Mouse (Mus musculus): Measurements from ENCODE around the gene Prkci. TPM values are rescaled to one million over a fixed set of nuclear protein-coding genes. Genes with fewer than 3 reads are reported as not detected.

Prkci gene
- polyA plus RNA-seq, 1 experiment from 2014 or later = 40.3 TPM

DNA sequence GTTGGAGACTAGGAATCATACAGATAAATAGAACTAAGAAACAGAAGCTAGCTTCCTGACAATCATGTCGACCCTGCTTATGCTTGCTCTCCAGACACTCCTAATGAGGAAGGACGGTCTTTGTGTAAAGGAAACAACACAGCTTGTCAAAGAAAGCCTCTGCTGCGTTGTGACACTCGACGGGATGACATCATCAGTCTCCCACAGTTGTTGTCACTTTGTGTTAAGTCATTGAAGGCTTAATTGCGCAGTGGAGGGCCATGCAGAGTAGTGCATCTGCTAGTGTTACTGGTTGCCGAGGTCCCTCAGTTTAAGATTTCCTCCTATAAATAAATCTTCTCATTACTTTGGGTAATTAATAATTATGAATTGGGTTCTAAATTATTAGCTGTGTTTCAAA lies 54.8 kb downstream of the Prkci start:
- no peak overlapping the region for H3K9ac ChIP-seq (ENCODE audit: low read length)
- H3K9me3 ChIP-seq (replicated peaks; ENCODE audit: control insufficient read depth, low read length) = no peaks in the 10 kb centered on the region
- 77% methylated on average over 7 of the region's 7 CpGs for WGBS
- H3K27ac ChIP-seq (ENCODE audit: low read length) = no peak overlapping the region
- H3K27me3 ChIP-seq (ENCODE audit: control insufficient read depth, insufficient read depth, low read length) = no peaks in the 10 kb centered on the region
- no peak overlapping the region for H3K4me3 ChIP-seq (replicated peaks; ENCODE audit: low read length)
- H3K4me2 ChIP-seq (ENCODE audit: low read depth, low read length) = no peak overlapping the region
- ATAC-seq (ENCODE audit: insufficient read depth, low FRiP score) = no peak
- H3K4me1 ChIP-seq (ENCODE audit: control insufficient read depth, insufficient read depth, low read length) = no peaks in the 10 kb centered on the region
- H3K36me3 ChIP-seq (ENCODE audit: control insufficient read depth, insufficient read depth, low read length) = peaks cover 3% of the 10 kb centered on the region; the same call in 1 of the 2 replicates

DNA sequence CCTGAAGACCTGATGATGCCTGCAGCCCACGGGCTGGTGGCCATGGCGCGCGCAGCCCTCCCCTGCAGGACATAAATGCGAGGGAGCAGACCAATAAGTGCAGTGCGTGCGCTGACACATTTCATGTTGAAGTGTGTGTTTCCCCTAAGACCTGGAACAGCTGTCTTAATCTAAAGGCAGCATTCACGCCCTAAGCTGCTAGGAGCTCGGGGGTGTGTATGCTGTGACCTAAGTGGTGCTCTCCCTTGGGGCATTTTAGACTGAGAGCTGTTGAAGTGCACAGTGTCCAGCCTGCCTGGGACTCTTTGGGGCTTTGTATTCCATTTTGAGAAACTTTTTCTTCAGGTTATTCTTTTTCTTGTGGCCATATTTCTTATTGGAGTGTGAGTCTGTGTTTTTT lies 56.2 kb downstream of the Prkci start:
- no peaks in the 10 kb centered on the region for H3K27me3 ChIP-seq (ENCODE audit: control insufficient read depth, insufficient read depth, low read length)
- peaks cover 3% of the 10 kb centered on the region; the same call in 1 of the 2 replicates for H3K36me3 ChIP-seq (ENCODE audit: control insufficient read depth, insufficient read depth, low read length)
- H3K4me2 ChIP-seq (ENCODE audit: low read depth, low read length) = no peak overlapping the region
- WGBS = 83% methylated on average over 9 of the region's 9 CpGs
- ATAC-seq (ENCODE audit: insufficient read depth, low FRiP score) = no peak
- H3K27ac ChIP-seq (ENCODE audit: low read length) = no peak overlapping the region
- no peaks in the 10 kb centered on the region for H3K9me3 ChIP-seq (replicated peaks; ENCODE audit: control insufficient read depth, low read length)
- no peaks in the 10 kb centered on the region for H3K4me1 ChIP-seq (ENCODE audit: control insufficient read depth, insufficient read depth, low read length)
- H3K4me3 ChIP-seq (replicated peaks; ENCODE audit: low read length) = no peak overlapping the region
- H3K9ac ChIP-seq (ENCODE audit: low read length) = no peak overlapping the region

DNA sequence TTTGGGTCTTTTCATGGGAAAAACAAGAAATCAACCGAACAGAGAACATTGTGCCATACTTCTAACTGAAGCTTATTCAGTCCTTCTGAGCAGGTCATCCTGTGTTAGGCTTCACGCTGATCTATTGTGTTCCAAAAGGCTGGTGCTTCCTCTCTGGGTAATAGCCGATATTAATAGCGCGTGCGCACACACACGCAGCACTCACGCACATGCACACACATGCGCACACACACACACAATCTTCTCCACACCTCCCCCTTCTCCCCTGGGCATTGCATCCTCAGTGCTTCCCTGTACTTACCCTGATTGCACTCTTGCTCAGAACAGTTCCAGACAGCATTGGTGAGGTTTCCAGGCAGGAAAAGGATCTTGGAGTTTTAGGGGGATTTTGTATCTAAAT lies 57.6 kb downstream of the Prkci start:
- no peak overlapping the region for H3K27ac ChIP-seq (ENCODE audit: low read length)
- no peak overlapping the region for H3K9ac ChIP-seq (ENCODE audit: low read length)
- peaks cover 3% of the 10 kb centered on the region; the same call in 1 of the 2 replicates for H3K36me3 ChIP-seq (ENCODE audit: control insufficient read depth, insufficient read depth, low read length)
- H3K4me2 ChIP-seq (ENCODE audit: low read depth, low read length) = no peak overlapping the region
- no peaks in the 10 kb centered on the region for H3K27me3 ChIP-seq (ENCODE audit: control insufficient read depth, insufficient read depth, low read length)
- H3K4me1 ChIP-seq (ENCODE audit: control insufficient read depth, insufficient read depth, low read length) = no peaks in the 10 kb centered on the region
- no peak for ATAC-seq (ENCODE audit: insufficient read depth, low FRiP score)
- no peaks in the 10 kb centered on the region for H3K9me3 ChIP-seq (replicated peaks; ENCODE audit: control insufficient read depth, low read length)
- 86% methylated on average over 9 of the region's 9 CpGs for WGBS
- no peak overlapping the region for H3K4me3 ChIP-seq (replicated peaks; ENCODE audit: low read length)

DNA sequence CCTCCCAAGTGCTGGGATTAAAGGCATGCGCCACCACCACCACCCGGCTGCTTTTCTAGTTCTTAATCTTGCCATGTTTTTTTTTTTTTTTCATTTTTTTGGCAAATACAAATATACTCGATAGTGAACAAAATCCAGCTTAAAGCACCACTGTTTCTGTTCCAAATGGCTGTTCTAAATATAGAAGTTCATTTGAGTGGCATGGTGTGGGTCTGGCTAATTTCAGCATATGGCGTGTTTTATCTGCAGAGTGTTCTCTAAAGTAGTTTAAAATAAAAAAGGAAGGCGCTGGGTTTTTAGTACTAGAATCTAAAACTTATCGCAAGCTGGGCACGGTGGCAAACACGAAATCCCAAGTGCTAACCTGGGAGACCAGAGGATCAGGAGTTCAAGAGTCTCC lies 59.3 kb downstream of the Prkci start:
- no peak for ATAC-seq (ENCODE audit: insufficient read depth, low FRiP score)
- 76% methylated on average over 8 of the region's 8 CpGs for WGBS
- Histone ChIP-seq H3K4me2 (ENCODE audit: low read depth, low read length) (no peak overlapping the region), H3K4me1 (ENCODE audit: control insufficient read depth, insufficient read depth, low read length) (no peaks in the 10 kb centered on the region), H3K27ac (ENCODE audit: low read length) (peak overlapping the region; percentile 24; the same call in 1 of the 2 replicates), H3K36me3 (ENCODE audit: control insufficient read depth, insufficient read depth, low read length) (0 out of 2 replicates have a peak, but pooled peaks cover 3% of the 10 kb centered on the region), H3K27me3 (ENCODE audit: control insufficient read depth, insufficient read depth, low read length) (no peaks in the 10 kb centered on the region), H3K4me3 (replicated peaks; ENCODE audit: low read length) (no peak overlapping the region), H3K9ac (ENCODE audit: low read length) (no peak overlapping the region), H3K9me3 (replicated peaks; ENCODE audit: control insufficient read depth, low read length) (no peaks in the 10 kb centered on the region)

DNA sequence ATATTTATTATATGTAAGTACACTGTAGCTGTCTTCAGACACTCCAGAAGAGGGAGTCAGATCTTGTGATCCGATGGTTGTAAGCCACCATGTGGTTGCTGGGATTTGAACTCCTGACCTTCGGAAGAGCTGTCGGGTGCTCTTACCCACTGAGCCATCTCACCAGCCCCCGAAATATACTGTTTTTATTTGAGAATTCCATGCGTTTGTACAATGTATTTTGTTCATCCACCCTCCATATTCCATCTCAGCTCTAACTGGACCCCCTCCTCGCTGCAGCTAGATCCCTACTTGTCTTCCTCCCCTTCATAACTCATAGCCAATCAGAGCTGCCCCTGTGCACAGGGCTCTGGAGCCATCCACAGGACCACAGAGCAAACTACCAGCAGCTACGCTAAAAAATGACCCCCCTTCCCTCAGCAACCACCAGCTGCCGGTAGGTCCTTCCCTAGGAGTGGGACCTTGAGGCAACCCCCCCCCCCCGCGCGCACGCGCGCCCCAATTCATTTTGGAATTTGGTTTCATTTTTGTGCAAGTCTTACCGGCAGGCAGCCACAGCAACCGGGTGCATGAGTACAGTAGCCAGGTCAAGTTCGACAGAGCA lies 60.6 kb downstream of the Prkci start:
- ATAC-seq (ENCODE audit: insufficient read depth, low FRiP score) = peak; percentile 61; the same call in 1 of the 2 replicates
- 0 out of 2 replicates have a peak, but pooled peaks cover under 1% of the 10 kb centered on the region for H3K36me3 ChIP-seq (ENCODE audit: control insufficient read depth, insufficient read depth, low read length)
- peak overlapping the region; percentile 86; the same call in 1 of the 2 replicates for H3K27ac ChIP-seq (ENCODE audit: low read length)
- no peaks in the 10 kb centered on the region for H3K9me3 ChIP-seq (replicated peaks; ENCODE audit: control insufficient read depth, low read length)
- H3K9ac ChIP-seq (ENCODE audit: low read length) = peak overlapping the region; percentile 62
- H3K4me2 ChIP-seq (ENCODE audit: low read depth, low read length) = peak overlapping the region; percentile 75
- H3K4me1 ChIP-seq (ENCODE audit: control insufficient read depth, insufficient read depth, low read length) = no peaks in the 10 kb centered on the region
- 18% methylated on average over 17 of the region's 17 CpGs for WGBS
- H3K27me3 ChIP-seq (ENCODE audit: control insufficient read depth, insufficient read depth, low read length) = no peaks in the 10 kb centered on the region
- H3K4me3 ChIP-seq (replicated peaks; ENCODE audit: low read length) = peak overlapping the region; percentile 56

DNA sequence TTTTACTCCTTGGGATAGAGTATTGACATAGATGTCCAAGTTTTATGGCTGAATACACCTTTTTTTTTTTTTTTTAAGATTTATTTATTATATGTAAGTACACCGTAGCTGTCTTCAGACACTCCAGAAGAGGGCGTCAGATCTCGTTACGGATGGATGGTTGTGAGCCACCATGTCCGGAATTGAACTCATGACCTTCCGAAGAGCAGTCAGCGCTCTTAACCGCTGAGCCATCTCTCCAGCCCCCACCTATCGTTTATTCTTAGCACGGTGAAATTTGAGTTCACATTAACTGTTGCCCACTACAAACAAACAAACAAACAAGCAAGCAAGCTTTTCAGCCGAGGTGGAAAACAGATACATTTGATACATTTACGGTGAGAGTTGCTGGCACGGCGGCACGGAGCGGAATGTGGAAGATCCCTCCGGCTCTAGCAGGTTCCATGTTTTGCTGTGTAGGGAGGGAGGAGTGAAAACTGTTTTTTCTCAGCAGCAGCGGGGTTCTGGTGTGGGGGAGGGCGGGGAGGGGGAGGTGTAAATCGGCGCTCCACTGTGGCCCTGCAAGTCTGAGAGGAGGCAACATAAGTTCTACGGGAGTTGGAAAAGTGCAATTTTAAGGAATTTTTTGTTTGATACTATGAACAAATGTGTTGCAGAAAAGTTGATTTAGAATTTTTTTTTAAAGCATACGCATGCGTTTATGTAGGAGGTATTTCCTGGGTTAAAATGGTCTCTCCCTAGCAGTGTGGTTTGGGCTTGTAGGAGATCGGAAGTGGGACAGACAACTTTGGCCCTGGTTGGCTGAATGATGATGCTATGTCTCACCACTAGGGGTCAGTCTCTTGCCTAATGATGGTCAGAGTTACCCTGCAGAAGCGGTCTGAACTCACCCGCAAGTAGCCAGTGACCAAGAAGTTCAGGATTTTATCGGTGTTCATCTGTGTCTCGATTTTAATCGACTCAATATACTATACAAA lies 61.4 kb downstream of the Prkci start:
- Histone ChIP-seq H3K9me3 (replicated peaks; ENCODE audit: control insufficient read depth, low read length) (no peaks in the 10 kb centered on the region), H3K4me3 (replicated peaks; ENCODE audit: low read length) (peak overlapping the region; percentile 56), H3K4me1 (ENCODE audit: control insufficient read depth, insufficient read depth, low read length) (no peaks in the 10 kb centered on the region), H3K27me3 (ENCODE audit: control insufficient read depth, insufficient read depth, low read length) (no peaks in the 10 kb centered on the region), H3K4me2 (ENCODE audit: low read depth, low read length) (peak overlapping the region; percentile 75), H3K27ac (ENCODE audit: low read length) (peak overlapping the region; percentile 86), H3K36me3 (ENCODE audit: control insufficient read depth, insufficient read depth, low read length) (no peaks in the 10 kb centered on the region), H3K9ac (ENCODE audit: low read length) (peak overlapping the region; percentile 62)
- ATAC-seq (ENCODE audit: insufficient read depth, low FRiP score) = peak; percentile 86
- WGBS = 1% methylated on average over 30 of the region's 30 CpGs

DNA sequence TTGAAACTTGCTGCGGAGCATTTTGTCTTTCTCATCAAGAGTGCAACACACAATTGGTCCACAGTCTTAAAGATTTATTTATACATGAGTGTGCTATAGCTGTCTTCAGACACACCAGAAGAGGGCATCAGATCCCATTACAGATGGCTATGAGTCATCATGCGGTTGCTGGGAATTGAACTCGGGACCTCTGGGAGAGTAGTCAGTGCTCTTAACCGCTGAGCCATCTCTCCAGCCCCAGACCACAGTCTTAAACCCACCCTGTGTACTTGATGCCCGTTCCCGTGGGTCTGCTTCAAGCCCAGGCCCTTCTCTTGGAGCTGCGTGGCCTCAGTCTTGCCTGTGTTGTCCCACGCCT lies 65.2 kb downstream of the Prkci start:
- no peak overlapping the region for H3K27ac ChIP-seq (ENCODE audit: low read length)
- no peak overlapping the region for H3K9ac ChIP-seq (ENCODE audit: low read length)
- H3K27me3 ChIP-seq (ENCODE audit: control insufficient read depth, insufficient read depth, low read length) = no peaks in the 10 kb centered on the region
- H3K4me1 ChIP-seq (ENCODE audit: control insufficient read depth, insufficient read depth, low read length) = no peaks in the 10 kb centered on the region
- WGBS = 79% methylated on average over 8 of the region's 8 CpGs
- no peak overlapping the region for H3K4me3 ChIP-seq (replicated peaks; ENCODE audit: low read length)
- H3K9me3 ChIP-seq (replicated peaks; ENCODE audit: control insufficient read depth, low read length) = no peaks in the 10 kb centered on the region
- no peaks in the 10 kb centered on the region for H3K36me3 ChIP-seq (ENCODE audit: control insufficient read depth, insufficient read depth, low read length)
- peak overlapping the region; percentile 1; the same call in 1 of the 2 replicates for H3K4me2 ChIP-seq (ENCODE audit: low read depth, low read length)
- no peak for ATAC-seq (ENCODE audit: insufficient read depth, low FRiP score)

DNA sequence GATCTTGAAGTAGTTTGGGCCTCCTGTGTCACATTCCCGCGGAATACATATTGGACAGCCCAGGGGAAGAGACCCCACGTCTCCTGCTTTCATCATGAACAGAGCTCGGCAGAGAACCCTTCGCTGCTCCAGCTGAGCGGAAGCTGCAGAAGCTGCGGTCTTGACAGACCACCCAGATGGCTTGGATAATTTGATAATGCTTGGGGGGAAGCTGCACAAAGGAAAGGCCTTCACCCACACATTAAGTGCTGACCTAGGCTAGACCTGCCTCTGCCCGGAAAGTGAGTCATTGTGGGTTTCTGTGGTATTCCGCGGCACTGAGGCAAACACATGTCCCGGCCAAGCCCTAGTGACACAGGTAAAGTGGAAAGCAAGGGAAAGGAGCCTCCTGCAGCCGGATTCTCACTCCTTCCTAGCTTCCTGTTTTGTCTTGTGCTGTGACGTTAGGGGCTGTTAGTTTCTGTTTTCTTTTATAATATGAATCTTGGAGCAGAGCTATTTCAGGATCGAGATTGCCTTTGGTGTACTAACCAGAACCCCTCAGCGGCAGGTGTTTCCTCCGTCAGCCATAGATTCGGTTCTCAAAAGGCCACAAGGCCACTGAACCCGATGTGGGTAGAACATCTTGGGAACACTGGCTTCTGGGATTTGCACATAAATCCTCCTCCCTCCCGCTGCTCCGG lies 65.7 kb downstream of the Prkci start:
- 55% methylated on average over 20 of the region's 20 CpGs for WGBS
- H3K9me3 ChIP-seq (replicated peaks; ENCODE audit: control insufficient read depth, low read length) = no peaks in the 10 kb centered on the region
- no peak overlapping the region for H3K9ac ChIP-seq (ENCODE audit: low read length)
- H3K4me3 ChIP-seq (replicated peaks; ENCODE audit: low read length) = no peak overlapping the region
- H3K27me3 ChIP-seq (ENCODE audit: control insufficient read depth, insufficient read depth, low read length) = no peaks in the 10 kb centered on the region
- peak overlapping the region; percentile 2; the same call in 1 of the 2 replicates for H3K27ac ChIP-seq (ENCODE audit: low read length)
- H3K36me3 ChIP-seq (ENCODE audit: control insufficient read depth, insufficient read depth, low read length) = no peaks in the 10 kb centered on the region
- peak overlapping the region; percentile 1; the same call in 1 of the 2 replicates for H3K4me2 ChIP-seq (ENCODE audit: low read depth, low read length)
- ATAC-seq (ENCODE audit: insufficient read depth, low FRiP score) = no peak
- H3K4me1 ChIP-seq (ENCODE audit: control insufficient read depth, insufficient read depth, low read length) = no peaks in the 10 kb centered on the region

All from stomach, embryonic 16.5 days (tissue).